Mouse (Mus musculus) midbrain, embryonic 14.5 days (tissue): ENCODE measurements around the gene Ccdc9. TPM values are rescaled to one million over a fixed set of nuclear protein-coding genes. Genes with fewer than 3 reads are reported as not detected.
A peak's percentile ranks its signal among the peaks of the same experiment; 100 is the strongest.

ENCODE experiments used
- ATAC-seq: fragments of 200-750 bp; cut with Nextera tagmentation; 2 replicates; pipeline ENCODE4 v1.8.0; 2017; ENCODE audit warnings: moderate number of reproducible peaks, moderate library complexity; ENCODE audit not compliant: low FRiP score, low TSS enrichment
- DNase-seq: peaks from one replicate; pipeline ENCODE4 v3.0.0-alpha.2; 2015
- H3K27ac ChIP-seq: fragments of 300-500 bp; sonication (generic); replicated peaks from 2 replicates; pipeline ENCODE4 v1.5.1; 2014; ENCODE audit warnings: mild to moderate bottlenecking, low read depth, low read length, moderate library complexity
- H3K27me3 ChIP-seq: fragments of 300-500 bp; sonication (generic); 2 replicates; pipeline ENCODE4 v1.6.1; 2014; ENCODE audit warnings: low read length, control low read depth, mixed read lengths; ENCODE audit not compliant: control insufficient read depth, insufficient read depth
- H3K36me3 ChIP-seq: fragments of 300-500 bp; sonication (generic); 2 replicates; pipeline ENCODE4 v1.6.1; 2014; ENCODE audit warnings: low read length, control low read depth; ENCODE audit not compliant: control insufficient read depth, insufficient read depth
- H3K4me1 ChIP-seq: fragments of 300-500 bp; sonication (generic); 2 replicates; pipeline ENCODE4 v1.6.1; 2014; ENCODE audit warnings: mild to moderate bottlenecking, antibody characterized with exemption, low read length, control low read depth; ENCODE audit not compliant: control insufficient read depth, insufficient read depth
- H3K4me2 ChIP-seq: fragments of 300-500 bp; sonication (generic); 2 replicates; pipeline ENCODE4 v1.6.1; 2014; ENCODE audit warnings: mild to moderate bottlenecking, low read length, moderate library complexity
- H3K4me3 ChIP-seq: fragments of 300-500 bp; sonication (generic); replicated peaks from 2 replicates; pipeline ENCODE4 v1.5.1; 2014; ENCODE audit warnings: low read depth, low read length
- H3K9ac ChIP-seq: fragments of 300-500 bp; sonication (generic); replicated peaks from 2 replicates; pipeline ENCODE4 v1.6.1; 2014; ENCODE audit warnings: mild to moderate bottlenecking, low read length, moderate library complexity
- H3K9me3 ChIP-seq: fragments of 300-500 bp; sonication (generic); 2 replicates; pipeline ENCODE4 v1.6.1; 2016; ENCODE audit warnings: low read length, control low read depth, mixed read lengths; ENCODE audit not compliant: control insufficient read depth
- WGBS: fragments of 180-500 bp; shearing (Covaris S2); extraction: QIAGEN DNeasy Blood & Tissue Kit; methylation state at CpG from one replicate; pipeline ENCODE4 v1.1.7; 2014; 5-methylcytosine and 5-hydroxymethylcytosine counted together
- polyA plus RNA-seq: library from polyadenylated mRNA; unstranded; fragments of >200 nt; fragmentation: Nextera tagmentation; extraction: Ambion mirVana; gene quantifications from 2 replicates; pipeline ENCODE4 v1.2.1, GENCODE M21; 2014

Ccdc9 gene
- polyA plus RNA-seq, 1 experiment from 2014 or later = 17.6 TPM

DNA sequence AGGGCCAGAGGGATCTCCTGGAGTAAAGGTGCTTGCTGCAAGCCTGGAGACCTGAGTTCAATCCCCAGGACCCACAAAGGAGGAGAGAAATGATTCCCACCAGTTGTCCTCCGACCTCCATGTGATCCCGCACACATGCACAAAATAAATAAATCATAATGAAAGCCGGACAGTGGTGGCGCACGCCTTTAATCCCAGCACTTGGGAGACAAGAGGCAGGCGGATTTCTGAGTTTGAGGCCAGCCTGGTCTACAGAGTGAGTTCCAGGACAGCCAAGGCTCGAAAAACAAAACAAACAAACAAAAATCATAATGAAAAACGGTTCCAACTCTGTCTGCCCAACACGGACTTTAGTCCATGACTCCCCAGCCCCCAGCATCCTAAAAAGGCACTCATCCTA, 1.7 kb downstream of the Ccdc9 start:
- Histone ChIP-seq H3K4me2 (peak overlapping the region; percentile 51; the same call in 1 of the 2 replicates), H3K9ac (no peak overlapping the region), H3K9me3 (no peaks in the 10 kb centered on the region), H3K27me3 (no peaks in the 10 kb centered on the region), H3K27ac (no peak overlapping the region), H3K36me3 (peaks cover 36% of the 10 kb centered on the region), H3K4me1 (no peaks in the 10 kb centered on the region), H3K4me3 (no peak overlapping the region)
- 74% methylated on average over 9 of the region's 9 CpGs for WGBS
- DNase-seq = no peak
- ATAC-seq = no peak

DNA sequence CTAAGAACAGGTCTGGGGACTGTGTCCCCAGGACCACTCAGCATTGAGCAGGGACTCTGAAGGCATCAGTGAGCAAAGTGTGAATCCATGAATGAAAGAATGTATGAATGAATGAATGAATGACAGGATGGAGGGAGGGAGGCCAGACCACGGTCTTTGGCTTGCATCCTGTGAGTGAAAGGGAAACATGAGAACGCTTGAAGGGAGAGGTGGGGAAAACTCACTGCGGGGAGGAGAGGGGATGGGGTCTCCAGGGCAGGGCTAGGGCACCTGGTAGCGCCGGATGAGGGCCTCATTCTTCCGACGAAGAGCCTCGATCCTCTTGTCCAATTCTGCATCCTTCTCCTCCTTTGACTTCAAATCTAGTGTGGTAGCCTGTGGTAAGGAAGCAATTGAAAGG, 2.6 kb downstream of the Ccdc9 start:
- ATAC-seq = no peak
- no peak overlapping the region for H3K27ac ChIP-seq
- DNase-seq = no peak
- H3K4me1 ChIP-seq = no peaks in the 10 kb centered on the region
- no peak overlapping the region for H3K4me3 ChIP-seq
- H3K27me3 ChIP-seq = no peaks in the 10 kb centered on the region
- no peak overlapping the region for H3K9ac ChIP-seq
- H3K9me3 ChIP-seq = no peaks in the 10 kb centered on the region
- peaks cover 39% of the 10 kb centered on the region for H3K36me3 ChIP-seq
- 97% methylated on average over 8 of the region's 8 CpGs for WGBS
- H3K4me2 ChIP-seq = no peak overlapping the region

DNA sequence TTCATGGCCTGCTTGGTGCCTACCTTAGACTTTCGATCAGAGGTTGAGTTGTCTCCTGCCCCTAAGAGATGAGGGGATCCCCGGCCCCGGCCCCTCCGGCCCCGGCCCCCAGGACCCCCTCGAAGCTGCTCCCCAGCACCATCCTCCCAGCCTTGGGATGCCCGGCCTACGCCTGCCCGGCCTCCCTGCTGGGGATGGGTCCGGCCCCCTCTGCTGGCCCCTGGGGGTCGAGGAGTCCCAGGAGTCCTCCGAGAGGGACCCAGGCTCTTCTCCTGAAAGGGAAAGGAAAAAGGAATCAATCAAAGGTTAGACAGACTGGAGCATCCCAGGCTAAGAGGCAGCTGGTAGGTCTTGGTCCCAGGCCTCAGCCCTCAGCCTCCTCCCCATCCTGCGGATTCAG, 4.3 kb downstream of the Ccdc9 start:
- Histone ChIP-seq H3K27me3 (no peaks in the 10 kb centered on the region), H3K4me2 (no peak overlapping the region), H3K4me3 (no peak overlapping the region), H3K9ac (no peak overlapping the region), H3K9me3 (no peaks in the 10 kb centered on the region), H3K4me1 (no peaks in the 10 kb centered on the region), H3K27ac (no peak overlapping the region), H3K36me3 (peaks cover 55% of the 10 kb centered on the region)
- no peak for ATAC-seq
- 94% methylated on average over 13 of the region's 13 CpGs for WGBS
- DNase-seq = no peak

DNA sequence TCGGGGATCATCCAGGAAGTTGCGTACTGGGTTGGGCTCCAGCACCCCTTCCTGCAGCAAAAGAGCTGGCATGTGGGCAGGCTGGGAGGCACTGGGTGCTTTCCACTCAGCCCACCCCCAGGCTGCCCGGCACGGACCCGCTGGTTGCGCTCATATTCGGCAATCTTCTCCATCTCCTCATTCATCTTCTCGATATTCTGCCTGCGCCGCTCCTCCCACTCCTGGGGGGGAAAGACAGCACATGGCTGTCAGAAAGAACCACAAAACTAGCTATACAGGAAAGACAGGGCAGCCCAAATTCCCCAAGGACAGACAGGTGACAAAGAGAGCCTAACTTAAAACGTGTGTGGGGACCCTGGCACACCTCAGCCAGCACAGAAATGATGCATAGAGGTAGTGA, 5.9 kb downstream of the Ccdc9 start:
- WGBS = 92% methylated on average over 11 of the region's 11 CpGs
- Histone ChIP-seq H3K9me3 (no peaks in the 10 kb centered on the region), H3K4me3 (no peak overlapping the region), H3K4me2 (no peak overlapping the region), H3K36me3 (peaks cover 70% of the 10 kb centered on the region), H3K4me1 (no peaks in the 10 kb centered on the region), H3K27ac (no peak overlapping the region), H3K9ac (no peak overlapping the region), H3K27me3 (no peaks in the 10 kb centered on the region)
- DNase-seq (no peak), ATAC-seq (no peak)

DNA sequence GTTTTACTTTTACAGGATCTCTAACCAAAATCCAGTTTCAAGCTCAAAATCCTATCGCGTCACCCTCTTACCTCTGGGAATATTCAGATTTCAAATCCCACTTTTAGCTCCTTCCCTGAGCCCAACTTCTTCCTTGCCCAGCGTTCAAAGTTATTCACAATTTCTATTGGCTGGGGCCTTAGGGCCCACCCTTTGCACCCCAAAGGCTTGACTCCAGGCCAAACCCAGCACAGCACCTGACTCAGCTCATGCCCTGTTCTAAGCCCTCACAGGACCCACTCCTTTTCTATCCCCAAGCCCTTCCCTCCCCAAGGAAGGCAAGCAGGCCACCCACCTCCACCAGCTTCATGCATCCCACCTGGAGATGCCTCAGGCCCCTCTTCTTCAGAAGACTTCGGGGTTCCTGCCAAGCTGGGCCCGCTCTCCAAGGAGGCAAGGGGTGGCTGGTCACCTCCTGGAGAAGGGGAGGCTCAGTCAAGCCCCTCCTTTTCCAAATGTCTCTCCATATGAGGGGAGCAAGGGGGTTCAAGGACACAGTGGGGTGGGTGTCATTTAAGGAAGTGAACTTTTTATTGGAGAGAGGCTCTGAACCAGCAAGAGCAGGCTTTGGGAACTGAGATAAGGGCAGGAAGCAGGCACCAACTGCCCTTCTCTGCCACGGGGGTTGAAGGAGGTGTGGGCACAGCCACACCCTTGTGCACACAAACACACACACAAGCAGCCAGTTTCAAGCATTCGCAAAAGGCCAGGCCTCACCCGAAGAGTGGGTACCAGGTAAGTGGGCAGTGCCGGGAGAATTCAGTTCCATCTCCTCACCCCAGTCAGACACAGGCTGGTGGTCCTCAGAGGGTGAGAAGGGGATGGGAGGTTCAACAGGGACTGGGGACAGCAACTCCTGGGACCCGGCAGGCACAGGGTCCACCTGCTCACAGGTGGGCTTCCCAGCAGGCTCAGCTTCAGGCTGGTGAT, 11.4 kb downstream of the Ccdc9 start:
- peaks cover 43% of the 10 kb centered on the region for H3K36me3 ChIP-seq
- no peak overlapping the region for H3K9ac ChIP-seq
- no peaks in the 10 kb centered on the region for H3K9me3 ChIP-seq
- no peak overlapping the region for H3K4me3 ChIP-seq
- WGBS = 86% methylated on average over 10 of the region's 10 CpGs
- H3K27ac ChIP-seq = no peak overlapping the region
- no peak for DNase-seq
- no peak overlapping the region for H3K4me2 ChIP-seq
- ATAC-seq = no peak
- no peaks in the 10 kb centered on the region for H3K27me3 ChIP-seq
- H3K4me1 ChIP-seq = peaks cover 22% of the 10 kb centered on the region

DNA sequence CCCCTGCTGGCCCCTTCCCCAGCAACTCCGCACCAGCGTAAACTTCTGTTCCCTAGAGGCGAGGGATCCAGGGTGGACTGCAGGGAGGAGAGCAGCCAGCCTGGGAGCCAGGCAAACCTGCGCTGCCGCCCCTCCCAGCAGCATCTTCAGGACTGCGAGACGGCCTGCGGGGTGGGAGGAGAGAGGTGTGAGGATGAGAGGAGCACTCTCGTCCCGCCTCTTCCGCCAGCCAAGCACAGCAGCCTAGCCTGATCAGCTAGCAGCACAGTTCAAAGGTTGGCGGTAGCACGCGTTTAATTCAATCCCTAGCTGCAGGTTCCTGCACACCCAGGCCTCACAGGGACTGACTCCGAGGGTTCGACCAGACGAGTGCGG, 12.8 kb downstream of the Ccdc9 start:
- WGBS = under 1% methylated on average over 18 of the region's 18 CpGs
- peak overlapping the region; percentile 95 for H3K27ac ChIP-seq
- peak; percentile 80 for DNase-seq
- ATAC-seq = peak; percentile 63
- H3K4me1 ChIP-seq = peaks cover 22% of the 10 kb centered on the region
- peaks cover 37% of the 10 kb centered on the region for H3K36me3 ChIP-seq
- peak overlapping the region; percentile 78 for H3K4me3 ChIP-seq
- no peaks in the 10 kb centered on the region for H3K9me3 ChIP-seq
- no peaks in the 10 kb centered on the region for H3K27me3 ChIP-seq
- H3K9ac ChIP-seq = peak overlapping the region; percentile 88
- peak overlapping the region; percentile 88 for H3K4me2 ChIP-seq

DNA sequence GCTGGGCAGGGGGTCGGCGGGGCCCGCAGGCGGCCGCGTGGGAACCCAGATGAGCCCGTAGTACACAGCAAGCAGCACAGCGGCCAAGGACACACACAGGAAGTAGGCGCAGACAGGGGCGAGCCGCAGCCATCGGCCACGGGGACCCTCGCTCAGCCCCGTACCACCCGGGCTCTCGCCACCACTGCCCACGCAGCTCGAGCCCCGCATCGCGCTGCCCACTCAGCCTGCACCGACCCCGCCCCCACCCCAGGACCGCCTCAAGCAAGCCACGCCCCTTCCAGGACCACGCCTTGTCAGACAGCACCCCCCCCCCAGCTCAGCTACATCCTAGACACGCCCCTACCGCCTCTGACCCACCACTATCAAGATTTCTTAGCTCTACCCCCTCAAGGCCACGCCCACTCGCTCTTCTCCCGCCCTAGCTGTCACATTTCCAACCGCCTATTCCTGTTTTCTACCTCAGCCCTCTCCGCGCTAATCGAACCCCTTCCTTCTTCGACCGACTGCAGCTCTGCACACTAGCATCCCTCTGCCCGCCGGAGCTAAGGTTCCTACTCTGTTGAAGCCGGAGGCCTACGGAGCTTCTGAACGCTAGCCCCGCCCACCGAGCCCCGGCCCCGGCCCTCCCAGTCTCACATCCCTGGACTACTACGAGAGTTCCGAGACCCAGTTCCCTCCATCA, 13.4 kb downstream of the Ccdc9 start, which contains the start of gene Inafm1:
Gene Inafm1 (minus strand): TSS at position 537 of the 685 bp plus-strand sequence.
- Histone ChIP-seq H3K4me2 (peak within 1 kb of the TSS; percentile 88), H3K27me3 (no peaks in the 10 kb centered on the region), H3K9me3 (no peaks in the 10 kb centered on the region), H3K36me3 (peaks cover 33% of the 10 kb centered on the region), H3K4me3 (peak within 1 kb of the TSS; percentile 78), H3K4me1 (peaks cover 22% of the 10 kb centered on the region), H3K9ac (peak within 1 kb of the TSS; percentile 88), H3K27ac (peak within 1 kb of the TSS; percentile 95)
- DNase-seq = peak; percentile 95
- ATAC-seq = peak; percentile 90
- WGBS = 1% methylated on average over 47 of the region's 49 CpGs

DNA sequence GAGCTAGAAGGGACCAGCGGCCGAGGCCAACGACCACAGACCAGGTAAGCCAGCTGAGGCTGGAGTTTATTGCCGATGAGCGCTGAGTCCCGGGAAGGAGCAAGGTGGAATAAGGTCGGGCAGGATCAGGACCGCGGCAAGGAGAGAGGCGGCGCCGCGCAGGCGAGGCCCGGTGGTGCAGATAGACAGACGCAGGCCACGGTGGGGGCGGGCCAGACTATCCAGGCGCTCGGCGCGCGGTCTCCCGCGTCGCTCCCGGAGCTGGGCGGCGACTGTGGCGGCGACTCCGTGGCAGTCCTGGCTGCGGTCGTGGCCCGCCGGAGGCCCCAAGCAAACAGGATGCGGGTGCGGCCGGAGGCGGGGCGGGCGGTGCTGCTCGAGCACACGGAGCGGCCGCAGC, 13.9 kb downstream of the Ccdc9 start:
- Histone ChIP-seq H3K36me3 (peaks cover 27% of the 10 kb centered on the region), H3K4me3 (peak overlapping the region; percentile 78), H3K9ac (peak overlapping the region; percentile 88), H3K4me1 (peaks cover 22% of the 10 kb centered on the region), H3K27ac (peak overlapping the region; percentile 95), H3K27me3 (no peaks in the 10 kb centered on the region), H3K4me2 (peak overlapping the region; percentile 88), H3K9me3 (no peaks in the 10 kb centered on the region)
- WGBS = under 1% methylated on average over 43 of the region's 46 CpGs
- DNase-seq = peak; percentile 84
- peak; percentile 73 for ATAC-seq
